Mouse (Mus musculus) kidney, postnatal 0 days (tissue): ENCODE measurements at regions not wholly inside any gene's neighbourhood (a gene's known extent, or its start where the extent isn't known, plus 50 kb on each side); places are given as distances from the start of the nearest gene placed in this dataset.
A peak's percentile ranks its signal among the peaks of the same experiment; 100 is the strongest.

Source experiments
- ATAC-seq: fragments of 200-750 bp; cut with Nextera tagmentation; replicated peaks from 2 replicates; pipeline ENCODE4 v1.8.0; 2017; ENCODE audit warnings: low read depth, moderate number of reproducible peaks, moderate TSS enrichment, moderate library complexity; ENCODE audit not compliant: low FRiP score
- DNase-seq: peaks from one replicate; pipeline ENCODE4 v3.0.0-alpha.2; 2016; ENCODE audit warnings: low spot score
- H3K27ac ChIP-seq: fragments of 300-500 bp; sonication (generic); 2 replicates; pipeline ENCODE4 v1.5.1; 2014; ENCODE audit warnings: mild to moderate bottlenecking
- H3K27me3 ChIP-seq: fragments of 300-500 bp; sonication (generic); 2 replicates; pipeline ENCODE4 v1.6.1; 2014; ENCODE audit warnings: low read length, mixed read lengths; ENCODE audit not compliant: insufficient read depth
- H3K36me3 ChIP-seq: fragments of 300-500 bp; sonication (generic); 2 replicates; pipeline ENCODE4 v1.6.1; 2014; ENCODE audit warnings: low read length, mixed read lengths; ENCODE audit not compliant: insufficient read depth
- H3K4me1 ChIP-seq: fragments of 300-500 bp; sonication (generic); replicated peaks from 2 replicates; pipeline ENCODE4 v1.6.1; 2014; ENCODE audit warnings: antibody characterized with exemption, low read length, mixed read lengths; ENCODE audit not compliant: insufficient read depth
- H3K4me2 ChIP-seq: fragments of 300-500 bp; sonication (generic); 2 replicates; pipeline ENCODE4 v1.6.1; 2014; ENCODE audit warnings: mild to moderate bottlenecking, low read length, moderate library complexity, mixed read lengths
- H3K4me3 ChIP-seq: fragments of 300-500 bp; sonication (generic); replicated peaks from 2 replicates; pipeline ENCODE4 v1.5.1; 2014; ENCODE audit warnings: low read depth, low read length
- H3K9ac ChIP-seq: fragments of 300-500 bp; sonication (generic); 2 replicates; pipeline ENCODE4 v1.6.1; 2014; ENCODE audit warnings: low read depth, low read length
- H3K9me3 ChIP-seq: fragments of 300-500 bp; sonication (generic); replicated peaks from 2 replicates; pipeline ENCODE4 v1.6.1; 2016; ENCODE audit warnings: low read length, inconsistent platforms, mixed read lengths
- CTCF ChIP-seq: IDR thresholded peaks from 2 replicates; pipeline ENCODE4 v1.5.1; 2016; ENCODE audit warnings: antibody characterized with exemption, low read depth, mild to moderate bottlenecking, moderate library complexity
- WGBS: fragments of 180-500 bp; shearing (Covaris S2); extraction: QIAGEN DNeasy Blood & Tissue Kit; methylation state at CpG from one replicate; pipeline ENCODE4 v1.1.7; 2014; 5-methylcytosine and 5-hydroxymethylcytosine counted together

GRCm38 (mm10) chr1:151112390-151112789 lies 69.9 kb upstream of the Gm47985 start:
- no peaks in the 10 kb centered on the region for H3K4me1 ChIP-seq
- no peak overlapping the region for H3K9ac ChIP-seq
- no peak for ATAC-seq
- DNase-seq, result no peak
- no peak overlapping the region for H3K4me3 ChIP-seq
- WGBS, result 11% methylated on average over 2 of the region's 2 CpGs
- H3K4me2 ChIP-seq, result no peak overlapping the region
- TF ChIP-seq CTCF, result no peak
- H3K27me3 ChIP-seq, result no peaks in the 10 kb centered on the region
- no peaks in the 10 kb centered on the region for H3K9me3 ChIP-seq
- H3K27ac ChIP-seq, result no peak overlapping the region
- H3K36me3 ChIP-seq, result no peaks in the 10 kb centered on the region

DNA sequence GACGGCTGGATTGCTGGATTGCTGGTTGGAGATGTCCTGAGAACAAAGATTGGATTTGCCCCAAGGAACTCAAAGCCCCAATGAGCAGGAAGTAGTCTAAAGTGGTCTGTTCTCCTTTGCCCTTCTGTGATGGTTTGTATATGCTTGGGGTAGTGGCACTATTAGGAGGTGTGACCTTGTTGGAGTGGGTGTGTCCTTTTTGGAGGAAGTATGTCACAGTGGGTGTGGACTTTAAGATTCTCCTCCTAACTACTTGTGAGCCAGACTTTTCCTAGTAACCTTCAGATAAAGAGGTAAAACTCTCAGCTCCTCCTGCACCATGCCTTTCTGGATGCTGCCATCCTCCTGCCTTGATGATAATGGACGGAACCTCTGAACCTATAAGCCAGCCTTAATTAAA lies 69.1 kb upstream of the Gm47985 start:
- no peak for TF ChIP-seq CTCF
- Histone ChIP-seq H3K36me3 (no peaks in the 10 kb centered on the region), H3K27ac (no peak overlapping the region), H3K4me2 (no peak overlapping the region), H3K9ac (no peak overlapping the region), H3K4me3 (no peak overlapping the region), H3K9me3 (no peaks in the 10 kb centered on the region), H3K27me3 (no peaks in the 10 kb centered on the region), H3K4me1 (no peaks in the 10 kb centered on the region)
- ATAC-seq (no peak), DNase-seq (no peak)
- WGBS, result 80% methylated on average over 2 of the region's 2 CpGs

- Histone ChIP-seq H3K9ac (no peak overlapping the region), H3K27me3 (no peaks in the 10 kb centered on the region), H3K36me3 (no peaks in the 10 kb centered on the region), H3K4me1 (no peaks in the 10 kb centered on the region), H3K9me3 (no peaks in the 10 kb centered on the region), H3K4me3 (no peak overlapping the region), H3K27ac (no peak overlapping the region), H3K4me2 (no peak overlapping the region)
- ATAC-seq (no peak), DNase-seq (no peak)
- TF ChIP-seq CTCF, result no peak
- WGBS, result 60% methylated on average over 4 of the region's 4 CpGs
Observed at GRCm38 (mm10) chr1:151118530-151118929, 63.8 kb upstream of the Gm47985 start.

- H3K4me2 ChIP-seq, result no peak overlapping the region
- 87% methylated on average over 4 of the region's 4 CpGs for WGBS
- ATAC-seq, result no peak
Observed at GRCm38 (mm10) chr1:151118982-151119381, 63.4 kb upstream of the Gm47985 start.

GRCm38 (mm10) chr1:151119566-151119965 lies 62.8 kb upstream of the Gm47985 start:
- 84% methylated on average over 7 of the region's 7 CpGs for WGBS
- Histone ChIP-seq H3K4me2 (no peak overlapping the region), H3K27me3 (no peaks in the 10 kb centered on the region), H3K36me3 (no peaks in the 10 kb centered on the region), H3K9ac (no peak overlapping the region), H3K9me3 (no peaks in the 10 kb centered on the region), H3K4me3 (no peak overlapping the region), H3K4me1 (no peaks in the 10 kb centered on the region), H3K27ac (no peak overlapping the region)
- DNase-seq (no peak), ATAC-seq (no peak)
- no peak for TF ChIP-seq CTCF

More at GRCm38 (mm10) chr1:151118982-151119381, 63.4 kb upstream of the Gm47985 start:
- TF ChIP-seq CTCF, result peak; percentile 39; the same call in 1 of the 2 replicates
- H3K36me3 ChIP-seq, result no peaks in the 10 kb centered on the region
- H3K4me1 ChIP-seq, result no peaks in the 10 kb centered on the region
- DNase-seq, result no peak
- no peak overlapping the region for H3K27ac ChIP-seq
- no peak overlapping the region for H3K9ac ChIP-seq
- no peak overlapping the region for H3K4me3 ChIP-seq
- H3K9me3 ChIP-seq, result no peaks in the 10 kb centered on the region
- no peaks in the 10 kb centered on the region for H3K27me3 ChIP-seq

- WGBS, result 91% methylated on average over 2 of the region's 2 CpGs
Observed at GRCm38 (mm10) chr1:151121686-151122085, 60.7 kb upstream of the Gm47985 start.

DNA sequence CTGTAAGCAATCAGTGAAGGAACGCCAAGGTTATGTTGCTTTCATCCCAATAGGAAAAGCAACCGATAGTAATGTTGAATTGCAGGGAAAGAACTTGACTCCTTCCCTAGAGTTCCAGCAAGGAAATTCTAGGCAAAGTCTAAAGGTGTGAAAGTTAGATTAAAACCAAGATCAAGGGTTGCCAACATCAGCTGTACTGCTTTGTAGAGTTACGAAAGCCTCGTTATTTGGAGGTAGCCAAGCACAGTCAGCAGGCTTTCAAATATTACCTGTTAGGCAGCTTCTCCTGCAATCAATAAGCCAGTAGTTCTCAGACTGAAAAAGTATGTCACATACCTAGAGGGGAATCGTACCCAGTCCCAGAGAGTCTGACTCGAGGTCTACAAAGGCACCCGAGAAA lies 58.4 kb upstream of the Gm47985 start:
- Histone ChIP-seq H3K27me3 (no peaks in the 10 kb centered on the region), H3K9me3 (no peaks in the 10 kb centered on the region), H3K4me1 (no peaks in the 10 kb centered on the region), H3K9ac (no peak overlapping the region), H3K27ac (no peak overlapping the region), H3K4me2 (no peak overlapping the region), H3K36me3 (no peaks in the 10 kb centered on the region), H3K4me3 (no peak overlapping the region)
- no peak for ATAC-seq
- no peak for DNase-seq
- TF ChIP-seq CTCF, result no peak
- WGBS, result 90% methylated on average over 7 of the region's 7 CpGs

More at GRCm38 (mm10) chr1:151121686-151122085, 60.7 kb upstream of the Gm47985 start:
- H3K4me3 ChIP-seq, result no peak overlapping the region
- H3K36me3 ChIP-seq, result no peaks in the 10 kb centered on the region
- ATAC-seq (no peak), DNase-seq (no peak)
- no peaks in the 10 kb centered on the region for H3K4me1 ChIP-seq
- no peak for TF ChIP-seq CTCF
- no peak overlapping the region for H3K9ac ChIP-seq
- H3K4me2 ChIP-seq, result no peak overlapping the region
- no peaks in the 10 kb centered on the region for H3K27me3 ChIP-seq
- no peaks in the 10 kb centered on the region for H3K9me3 ChIP-seq
- H3K27ac ChIP-seq, result no peak overlapping the region
